Mouse (Mus musculus) cortical plate, adult 2 months (tissue): ENCODE measurements around the gene Sdk1.

Source experiments
- CTCF ChIP-seq: fragments of 200-500 bp; IDR thresholded peaks from 2 replicates; pipeline ENCODE4 v1.5.1; 2011; ENCODE audit warnings: mild to moderate bottlenecking, control low read depth, low read length; ENCODE audit not compliant: insufficient read depth; ENCODE audit errors: extremely low read depth
- POLR2A ChIP-seq: fragments of 200-500 bp; IDR thresholded peaks from 2 replicates; pipeline ENCODE4 v1.6.1; 2011; ENCODE audit warnings: mild to moderate bottlenecking, low read length, control low read depth; ENCODE audit not compliant: insufficient read depth; ENCODE audit errors: extremely low read depth

GRCm38 (mm10) chr5:141558731-141559130, 317.4 kb downstream of the Sdk1 start:
- TF ChIP-seq CTCF, result no peak
- no peak for TF ChIP-seq POLR2A
